Mouse (Mus musculus): ENCODE measurements around the gene Ifrd1. TPM values are rescaled to one million over a fixed set of nuclear protein-coding genes. Genes with fewer than 3 reads are reported as not detected.
"Not testable (repeated sequence)": the region's sequence is repeated elsewhere in the genome, so short reads cannot be mapped to it uniquely, and the experiment has no call there.

Gene Ifrd1
- polyA plus RNA-seq, 1 experiment from 2014 or later: 98.2 TPM

DNA sequence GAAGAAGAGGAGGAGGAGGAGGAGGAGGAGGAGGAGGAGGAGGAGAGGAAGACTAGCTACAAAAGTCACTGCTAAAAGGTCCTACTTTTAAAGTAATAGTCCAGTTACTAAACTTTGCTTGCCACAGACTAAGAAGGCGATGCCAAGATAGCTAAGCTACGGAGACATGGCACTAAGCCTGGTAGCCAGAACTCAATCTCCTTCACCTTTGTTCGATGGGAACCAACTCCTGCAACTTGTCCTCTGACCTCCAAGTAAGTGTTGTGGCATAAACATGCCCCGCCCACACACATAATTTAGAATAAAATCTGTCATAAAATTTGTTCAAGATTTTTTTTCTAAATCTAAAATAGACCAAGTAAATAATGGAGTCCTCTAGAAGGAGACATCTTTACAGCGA is 50.3 kb downstream of the Ifrd1 start:
- Histone ChIP-seq H3K4me3 (peak overlapping the region; percentile 55), H3K9me3 (no peaks in the 10 kb centered on the region), H3K4me1 (peaks cover 12% of the 10 kb centered on the region), H3K27ac (replicated peaks) (peak overlapping the region; percentile 93), H3K27me3 (replicated peaks) (no peaks in the 10 kb centered on the region), H3K36me3 (peaks cover 20% of the 10 kb centered on the region), H3K9ac (peak overlapping the region; percentile 79), H3K4me2 (peak overlapping the region; percentile 69)
- no peak for ATAC-seq (ENCODE audit: extremely low read depth, insufficient number of reproducible peaks, low FRiP score, low TSS enrichment)
- 56% methylated on average over 5 of the region's 5 CpGs for WGBS

DNA sequence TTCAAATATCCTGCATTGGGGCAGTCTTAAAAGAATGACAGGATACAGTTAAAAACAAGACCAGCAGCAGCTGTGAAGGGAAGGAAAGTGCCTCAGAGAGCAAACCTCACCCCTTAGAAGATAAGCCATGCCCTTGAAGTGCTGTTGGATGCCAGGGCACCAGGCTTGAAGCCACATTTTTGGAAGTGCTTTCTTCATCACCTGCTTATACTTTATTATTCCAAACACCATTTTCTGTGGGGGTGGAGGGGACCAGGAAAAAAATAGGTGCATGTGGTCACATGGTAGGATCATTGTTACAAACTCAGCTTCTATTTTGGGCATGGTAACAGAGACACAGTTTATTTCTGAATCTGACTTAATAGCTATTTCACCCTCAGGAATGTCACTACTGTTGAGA is 50.8 kb downstream of the Ifrd1 start:
- Histone ChIP-seq H3K9me3 (no peaks in the 10 kb centered on the region), H3K36me3 (peaks cover 15% of the 10 kb centered on the region), H3K27me3 (replicated peaks) (no peaks in the 10 kb centered on the region), H3K27ac (replicated peaks) (peak overlapping the region; percentile 93), H3K4me3 (peak overlapping the region; percentile 16; the same call in 1 of the 2 replicates), H3K9ac (0 out of 2 replicates have a peak overlapping the region, but pooled peaks have one; percentile 44), H3K4me1 (peaks cover 12% of the 10 kb centered on the region), H3K4me2 (peak overlapping the region; percentile 69)
- ATAC-seq (ENCODE audit: extremely low read depth, insufficient number of reproducible peaks, low FRiP score, low TSS enrichment): peak; percentile 51; the same call in 1 of the 2 replicates

DNA sequence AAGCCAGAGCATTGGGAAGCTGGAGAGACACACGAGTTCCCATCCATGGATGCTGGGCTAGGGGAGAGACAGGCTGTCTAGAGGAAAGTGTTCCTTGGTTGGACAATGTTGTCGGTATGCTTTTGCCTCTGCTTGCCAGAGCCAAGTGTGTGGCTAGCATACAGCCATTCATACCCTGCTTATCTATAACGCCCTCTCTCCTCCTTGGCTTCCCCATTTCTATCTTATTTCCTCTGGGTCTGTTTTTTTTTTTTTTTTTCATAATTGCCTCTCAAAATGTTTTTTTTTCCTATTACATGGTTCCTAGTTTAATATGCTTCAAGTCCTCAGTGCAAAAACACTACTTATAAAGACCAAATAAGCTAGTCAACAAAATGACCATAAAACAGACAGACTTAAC is 62.8 kb downstream of the Ifrd1 start:
- H3K4me2 ChIP-seq: no peak overlapping the region
- 76% methylated on average over 3 of the region's 3 CpGs for WGBS
- no peak for ATAC-seq (ENCODE audit: extremely low read depth, insufficient number of reproducible peaks, low FRiP score, low TSS enrichment)
- no peak overlapping the region for H3K4me3 ChIP-seq
- H3K4me1 ChIP-seq: no peaks in the 10 kb centered on the region
- no peak overlapping the region for H3K27ac ChIP-seq (replicated peaks)
- no peak overlapping the region for H3K9ac ChIP-seq
- peaks cover 28% of the 10 kb centered on the region for H3K36me3 ChIP-seq
- peaks cover 5% of the 10 kb centered on the region; the same call in 1 of the 2 replicates for H3K9me3 ChIP-seq
- no peaks in the 10 kb centered on the region for H3K27me3 ChIP-seq (replicated peaks)

DNA sequence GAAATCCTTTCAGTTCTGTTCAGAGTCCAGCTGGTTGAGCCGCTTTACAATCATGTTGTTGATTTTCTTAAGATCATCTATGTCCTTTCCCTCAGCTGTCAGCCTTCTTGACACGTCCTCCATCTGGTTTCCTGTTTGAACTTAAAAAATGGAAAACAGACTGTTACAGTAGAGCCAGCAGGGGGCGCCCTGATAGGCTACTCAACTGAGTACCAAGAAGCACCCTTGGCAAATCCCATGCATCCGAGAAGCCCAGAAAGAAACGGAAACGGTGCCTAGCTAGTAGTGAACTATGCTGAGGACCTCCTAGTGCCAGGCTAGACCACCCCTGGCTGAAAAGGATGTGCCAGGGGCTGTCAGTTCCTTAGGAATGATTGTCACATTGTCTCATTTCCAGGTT is 71.2 kb downstream of the Ifrd1 start:
- Histone ChIP-seq H3K4me1 (no peaks in the 10 kb centered on the region; the same call in 1 of the 2 replicates), H3K27ac (replicated peaks) (no peak overlapping the region), H3K27me3 (replicated peaks) (no peaks in the 10 kb centered on the region), H3K9ac (no peak overlapping the region), H3K4me3 (no peak overlapping the region), H3K9me3 (no peaks in the 10 kb centered on the region; the same call in 1 of the 2 replicates), H3K4me2 (no peak overlapping the region), H3K36me3 (peaks cover 23% of the 10 kb centered on the region)
- WGBS: 47% methylated on average over 6 of the region's 6 CpGs
- no peak for ATAC-seq (ENCODE audit: extremely low read depth, insufficient number of reproducible peaks, low FRiP score, low TSS enrichment)

DNA sequence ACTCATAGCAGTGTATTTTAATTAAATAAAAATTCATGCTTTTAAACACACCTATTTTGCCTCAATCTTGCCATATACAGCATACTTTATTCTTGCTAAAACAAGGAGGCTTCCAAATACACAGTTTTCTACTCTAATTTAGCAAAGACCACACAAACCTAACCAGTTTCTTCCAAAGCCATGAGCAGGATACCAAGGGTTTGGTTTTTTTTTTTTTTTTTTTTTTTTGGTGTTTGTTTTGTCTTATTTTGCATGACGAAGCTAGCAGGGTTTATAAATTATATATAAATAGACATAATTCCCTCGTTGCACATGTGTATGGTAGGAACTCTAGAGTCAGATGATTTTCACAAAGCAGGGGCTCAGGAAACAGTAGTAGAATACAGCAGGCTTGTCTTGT is 72.1 kb downstream of the Ifrd1 start:
- no peak overlapping the region for H3K4me2 ChIP-seq
- ATAC-seq (ENCODE audit: extremely low read depth, insufficient number of reproducible peaks, low FRiP score, low TSS enrichment): no peak
- WGBS: 59% methylated on average over 2 of the region's 2 CpGs

DNA sequence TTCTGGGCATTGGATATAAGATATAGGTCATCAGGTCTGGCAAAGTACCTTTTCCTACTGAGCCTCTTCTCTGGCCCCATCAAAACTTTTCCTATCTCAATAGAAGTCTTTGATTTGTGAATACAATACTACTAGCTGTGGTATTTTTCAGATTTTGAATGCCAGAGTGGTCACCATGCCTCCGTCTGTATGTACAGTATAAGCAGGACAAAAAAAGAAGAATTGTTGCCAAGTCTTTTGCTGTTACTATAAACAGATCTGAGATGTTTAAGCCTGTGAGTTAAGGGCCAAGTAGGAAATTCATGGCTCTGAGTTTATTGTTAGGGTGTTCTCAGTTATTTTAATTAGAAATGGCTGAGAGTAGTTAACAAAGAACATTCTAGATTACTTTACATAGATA is 73.1 kb downstream of the Ifrd1 start:
- 30% methylated on average over 1 of the region's 1 CpGs for WGBS
- H3K9me3 ChIP-seq; H3K36me3 ChIP-seq; H3K27me3 ChIP-seq (replicated peaks); H3K4me1 ChIP-seq; H3K9ac ChIP-seq; H3K27ac ChIP-seq (replicated peaks); H3K4me3 ChIP-seq; H3K4me2 ChIP-seq; ATAC-seq (ENCODE audit: extremely low read depth, insufficient number of reproducible peaks, low FRiP score, low TSS enrichment): not testable (repeated sequence)

More for the DNA sequence above, 72.1 kb downstream of the Ifrd1 start:
- Histone ChIP-seq H3K27me3 (replicated peaks) (no peaks in the 10 kb centered on the region), H3K36me3 (peaks cover 20% of the 10 kb centered on the region), H3K4me1 (no peaks in the 10 kb centered on the region; the same call in 1 of the 2 replicates), H3K27ac (replicated peaks) (no peak overlapping the region), H3K9ac (no peak overlapping the region), H3K9me3 (no peaks in the 10 kb centered on the region; the same call in 1 of the 2 replicates), H3K4me3 (no peak overlapping the region)

DNA sequence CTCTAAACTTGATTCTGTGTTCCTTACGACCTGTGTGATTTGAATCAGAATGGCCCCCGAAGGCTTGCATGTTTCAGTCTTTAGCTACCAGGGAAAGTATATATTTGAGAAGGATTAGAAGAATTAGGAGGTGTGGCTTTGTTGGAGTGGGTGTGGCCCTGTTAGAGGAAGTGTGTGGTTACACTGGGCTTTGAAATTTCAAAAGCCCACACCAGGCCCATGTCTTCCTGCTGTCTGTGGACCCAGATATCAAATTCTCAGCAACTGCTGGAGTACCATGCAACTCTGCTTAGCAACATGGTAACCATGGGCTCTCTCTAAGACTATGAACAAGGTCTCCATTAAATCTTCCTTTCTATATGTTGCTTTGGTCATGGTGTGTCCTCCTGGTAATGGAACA is 76.7 kb downstream of the Ifrd1 start:
- Histone ChIP-seq H3K9me3 (no peaks in the 10 kb centered on the region), H3K27ac (replicated peaks) (no peak overlapping the region), H3K36me3 (peaks cover 8% of the 10 kb centered on the region; the same call in 1 of the 2 replicates), H3K27me3 (replicated peaks) (no peaks in the 10 kb centered on the region), H3K9ac (no peak overlapping the region), H3K4me3 (no peak overlapping the region), H3K4me1 (no peaks in the 10 kb centered on the region; the same call in 1 of the 2 replicates), H3K4me2 (no peak overlapping the region)
- ATAC-seq (ENCODE audit: extremely low read depth, insufficient number of reproducible peaks, low FRiP score, low TSS enrichment): no peak
- WGBS: 83% methylated on average over 2 of the region's 2 CpGs

DNA sequence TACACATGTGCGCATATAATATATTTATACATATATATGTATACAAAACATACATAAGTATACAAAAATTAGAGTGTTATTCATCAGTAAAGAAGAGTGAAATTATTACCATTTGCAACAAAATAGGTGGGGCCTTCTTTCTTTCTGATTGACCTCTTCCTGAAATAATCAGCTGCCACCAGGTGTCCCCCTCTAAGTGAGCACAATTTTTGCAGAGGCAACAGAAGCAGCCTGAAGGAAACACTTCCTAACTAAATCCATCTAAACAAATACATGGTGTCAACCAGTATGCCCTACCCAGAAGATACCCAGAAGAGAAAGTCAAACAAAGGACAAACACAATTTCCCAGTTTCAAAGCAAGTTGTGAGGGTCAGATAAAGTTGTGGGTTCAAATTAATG is 78.6 kb downstream of the Ifrd1 start:
- Histone ChIP-seq H3K36me3 (peaks cover 6% of the 10 kb centered on the region; the same call in 1 of the 2 replicates), H3K9ac (no peak overlapping the region), H3K4me3 (no peak overlapping the region), H3K9me3 (no peaks in the 10 kb centered on the region), H3K27me3 (replicated peaks) (no peaks in the 10 kb centered on the region), H3K4me1 (no peaks in the 10 kb centered on the region; the same call in 1 of the 2 replicates), H3K27ac (replicated peaks) (no peak overlapping the region), H3K4me2 (no peak overlapping the region)
- 90% methylated on average over 1 of the region's 1 CpGs for WGBS
- no peak for ATAC-seq (ENCODE audit: extremely low read depth, insufficient number of reproducible peaks, low FRiP score, low TSS enrichment)

DNA sequence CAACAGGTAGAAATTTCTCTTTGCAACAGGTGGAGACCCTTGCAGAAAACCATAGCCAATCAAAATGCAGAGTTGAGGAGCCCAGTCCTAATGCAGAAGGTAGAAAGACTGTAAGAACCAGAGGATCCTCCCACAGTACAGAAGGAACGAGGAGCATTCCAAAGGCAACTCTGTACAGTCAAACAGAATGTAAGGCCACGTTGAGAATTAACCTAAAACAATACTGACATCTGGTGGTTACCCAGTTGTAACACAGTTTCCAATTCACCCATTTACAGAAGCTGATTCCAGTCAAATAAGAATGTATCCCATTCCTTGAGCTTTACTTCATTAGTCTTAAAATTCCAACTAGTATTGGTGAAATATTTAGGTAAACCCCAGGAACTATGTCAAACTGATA is 83.7 kb downstream of the Ifrd1 start:
- Histone ChIP-seq H3K27ac (replicated peaks) (no peak overlapping the region), H3K36me3 (no peaks in the 10 kb centered on the region), H3K9me3 (no peaks in the 10 kb centered on the region), H3K27me3 (replicated peaks) (no peaks in the 10 kb centered on the region), H3K4me2 (no peak overlapping the region), H3K4me3 (no peak overlapping the region), H3K4me1 (no peaks in the 10 kb centered on the region), H3K9ac (no peak overlapping the region)
- 5% methylated on average over 2 of the region's 2 CpGs for WGBS
- ATAC-seq (ENCODE audit: extremely low read depth, insufficient number of reproducible peaks, low FRiP score, low TSS enrichment): no peak

DNA sequence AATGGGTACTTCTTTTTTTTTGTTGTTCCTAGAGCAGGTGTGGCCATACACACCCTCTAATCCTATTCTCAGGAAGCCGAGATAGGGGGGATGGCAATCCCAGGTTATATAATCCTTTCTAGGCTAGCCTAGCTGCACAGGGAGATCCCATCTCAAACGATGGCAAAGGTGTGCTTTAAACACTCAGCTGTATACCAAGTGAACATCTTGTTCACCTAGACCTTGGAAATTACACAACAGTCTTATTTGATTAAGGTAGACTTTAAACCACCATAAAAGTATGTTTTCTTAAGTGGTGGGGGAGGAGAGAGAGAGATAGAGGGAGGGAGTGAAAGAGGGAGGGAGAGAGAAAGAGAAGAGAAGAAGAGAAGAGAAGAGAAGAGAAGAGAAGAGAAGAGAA is 87.5 kb downstream of the Ifrd1 start:
- Histone ChIP-seq H3K4me1 (no peaks in the 10 kb centered on the region), H3K9ac (no peak overlapping the region), H3K4me3 (no peak overlapping the region), H3K27ac (replicated peaks) (no peak overlapping the region), H3K36me3 (no peaks in the 10 kb centered on the region), H3K9me3 (no peaks in the 10 kb centered on the region), H3K4me2 (no peak overlapping the region), H3K27me3 (replicated peaks) (no peaks in the 10 kb centered on the region)
- no peak for ATAC-seq (ENCODE audit: extremely low read depth, insufficient number of reproducible peaks, low FRiP score, low TSS enrichment)
- 65% methylated on average over 2 of the region's 2 CpGs for WGBS

DNA sequence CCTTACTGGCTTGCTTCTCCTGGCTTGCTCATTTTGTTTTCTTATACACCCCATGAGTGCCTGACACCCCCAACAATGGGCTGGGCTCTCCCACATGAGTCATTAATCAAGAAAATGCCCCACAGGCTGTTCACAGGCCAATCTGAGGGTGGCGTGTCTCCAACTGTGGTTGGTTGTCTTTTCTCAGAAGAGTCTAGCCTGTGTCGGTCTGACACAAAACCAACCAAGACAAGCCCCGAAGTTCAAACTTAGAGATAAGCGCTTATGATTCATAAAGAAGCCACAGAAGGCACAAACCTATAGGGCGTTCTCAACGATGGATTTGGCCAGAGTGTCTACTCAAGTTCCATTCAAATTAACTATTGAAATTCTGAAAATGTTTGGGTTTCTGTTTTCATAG is 94.1 kb downstream of the Ifrd1 start:
- WGBS: 78% methylated on average over 6 of the region's 6 CpGs
- Histone ChIP-seq H3K36me3 (no peaks in the 10 kb centered on the region), H3K4me3 (no peak overlapping the region), H3K4me1 (no peaks in the 10 kb centered on the region), H3K9ac (no peak overlapping the region), H3K9me3 (no peaks in the 10 kb centered on the region), H3K4me2 (no peak overlapping the region), H3K27ac (replicated peaks) (no peak overlapping the region), H3K27me3 (replicated peaks) (no peaks in the 10 kb centered on the region)
- ATAC-seq (ENCODE audit: extremely low read depth, insufficient number of reproducible peaks, low FRiP score, low TSS enrichment): no peak

DNA sequence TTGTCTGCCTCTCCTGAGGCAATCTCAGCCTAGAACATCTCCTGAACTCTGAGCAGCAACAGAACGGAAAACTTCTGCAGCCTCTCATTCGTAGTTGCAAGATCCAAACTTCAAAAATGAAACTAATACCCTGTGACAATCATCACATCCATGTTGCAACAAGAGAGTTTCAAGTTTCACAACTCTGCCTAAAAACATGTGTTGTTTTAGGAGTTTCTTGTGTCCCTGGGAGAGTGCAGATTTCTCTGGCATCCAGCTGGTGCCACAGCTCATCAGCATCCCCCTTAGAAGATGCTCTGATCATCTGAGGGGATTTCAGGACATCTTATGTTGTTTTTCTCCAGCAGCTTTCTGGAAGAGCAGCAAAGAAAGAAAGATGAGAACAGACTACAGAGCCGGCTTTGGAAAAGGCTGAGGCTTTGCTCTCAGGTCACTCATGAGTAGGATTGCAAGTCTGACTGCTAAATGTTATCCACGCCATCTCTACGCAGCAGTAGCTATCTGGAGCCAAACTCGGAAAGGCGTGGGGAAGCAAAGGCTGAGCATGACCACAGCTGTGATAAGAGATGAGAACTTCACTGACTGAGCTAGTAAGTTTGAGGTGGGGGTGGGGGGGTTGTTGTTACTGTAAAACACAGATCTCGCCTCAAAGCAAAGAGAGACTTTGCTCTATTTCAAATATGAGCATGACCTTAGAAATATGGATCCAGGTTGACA is 95.8 kb downstream of the Ifrd1 start:
- no peaks in the 10 kb centered on the region for H3K4me1 ChIP-seq

More for the DNA sequence above, 95.8 kb downstream of the Ifrd1 start:
- H3K9me3 ChIP-seq: no peaks in the 10 kb centered on the region
- H3K27ac ChIP-seq (replicated peaks): no peak overlapping the region
- H3K4me2 ChIP-seq: no peak overlapping the region
- H3K27me3 ChIP-seq (replicated peaks): no peaks in the 10 kb centered on the region
- no peak overlapping the region for H3K9ac ChIP-seq
- 50% methylated on average over 8 of the region's 8 CpGs for WGBS
- H3K36me3 ChIP-seq: no peaks in the 10 kb centered on the region
- H3K4me3 ChIP-seq: no peak overlapping the region
- no peak for ATAC-seq (ENCODE audit: extremely low read depth, insufficient number of reproducible peaks, low FRiP score, low TSS enrichment)

All from heart, embryonic 13.5 days (tissue).